Mouse (Mus musculus) intestine, embryonic 14.5 days (tissue): Measurements from ENCODE around the gene Flrt3. TPM values are rescaled to one million over a fixed set of nuclear protein-coding genes. Genes with fewer than 3 reads are reported as not detected.

Experiments
- ATAC-seq: fragments of 200-750 bp; cut with Nextera tagmentation; replicated peaks from 2 replicates; pipeline ENCODE4 v1.8.0; 2017; ENCODE audit warnings: low read depth, moderate number of reproducible peaks, moderate TSS enrichment, moderate library complexity; ENCODE audit not compliant: low FRiP score, low TSS enrichment
- DNase-seq: peaks from one replicate; pipeline ENCODE4 v3.0.0-alpha.2; 2018; ENCODE audit warnings: low spot score
- H3K27ac ChIP-seq: fragments of 300-500 bp; sonication (generic); 2 replicates; pipeline ENCODE4 v1.5.1; 2014; ENCODE audit warnings: low read depth, mild to moderate bottlenecking, control low read depth
- H3K27me3 ChIP-seq: fragments of 300-500 bp; sonication (generic); replicated peaks from 2 replicates; pipeline ENCODE4 v1.6.1; 2014; ENCODE audit warnings: low read length, control low read depth; ENCODE audit not compliant: control insufficient read depth, insufficient read depth
- H3K36me3 ChIP-seq: fragments of 300-500 bp; sonication (generic); 2 replicates; pipeline ENCODE4 v1.6.1; 2014; ENCODE audit warnings: low read length, control low read depth; ENCODE audit not compliant: control insufficient read depth, insufficient read depth
- H3K4me1 ChIP-seq: fragments of 300-500 bp; sonication (generic); replicated peaks from 2 replicates; pipeline ENCODE4 v1.6.1; 2014; ENCODE audit warnings: low read length, control low read depth, mixed read lengths; ENCODE audit not compliant: control insufficient read depth, insufficient read depth
- H3K4me2 ChIP-seq: fragments of 300-500 bp; sonication (generic); 2 replicates; pipeline ENCODE4 v1.6.1; 2014; ENCODE audit warnings: low read length
- H3K4me3 ChIP-seq: fragments of 300-500 bp; sonication (generic); 2 replicates; pipeline ENCODE4 v1.5.1; 2014; ENCODE audit warnings: low read depth, low read length, control low read depth, mixed read lengths
- H3K9ac ChIP-seq: fragments of 300-500 bp; sonication (generic); 2 replicates; pipeline ENCODE4 v1.6.1; 2014; ENCODE audit warnings: mild to moderate bottlenecking, low read length
- H3K9me3 ChIP-seq: fragments of 300-500 bp; sonication (generic); 2 replicates; pipeline ENCODE4 v1.6.1; 2016; ENCODE audit warnings: low read length, control low read depth; ENCODE audit not compliant: control insufficient read depth
- WGBS: fragments of 180-500 bp; shearing (Covaris S2); extraction: QIAGEN DNeasy Blood & Tissue Kit; methylation state at CpG from one replicate; pipeline ENCODE4 v1.1.7; 2014; 5-methylcytosine and 5-hydroxymethylcytosine counted together
- polyA plus RNA-seq: library from polyadenylated mRNA; unstranded; fragments of >200 nt; fragmentation: Nextera tagmentation; extraction: Ambion mirVana; gene quantifications from 2 replicates; pipeline ENCODE4 v1.2.1, GENCODE M21; 2014

Gene Flrt3
- polyA plus RNA-seq, 1 experiment from 2014 or later: 34.3 TPM

- DNase-seq (no peak), ATAC-seq (no peak)
- Histone ChIP-seq H3K9me3 (no peaks in the 10 kb centered on the region), H3K9ac (0 out of 2 replicates have a peak overlapping the region, but pooled peaks have one; percentile 29), H3K27ac (peak overlapping the region; percentile 10; the same call in 1 of the 2 replicates), H3K4me1 (0 out of 2 replicates have a peak, but pooled peaks cover 7% of the 10 kb centered on the region), H3K36me3 (peaks cover 10% of the 10 kb centered on the region), H3K4me3 (peak overlapping the region; percentile 77; the same call in 1 of the 2 replicates), H3K4me2 (peak overlapping the region; percentile 62), H3K27me3 (no peaks in the 10 kb centered on the region)
- 51% methylated on average over 13 of the region's 13 CpGs for WGBS
These were observed 3.8 kb downstream of the Flrt3 start for GRCm38 (mm10) chr2:140667261-140668047.

- 0 out of 2 replicates have a peak, but pooled peaks cover 7% of the 10 kb centered on the region for H3K4me1 ChIP-seq
- H3K27ac ChIP-seq: 0 out of 2 replicates have a peak overlapping the region, but pooled peaks have one; percentile 10
- peak overlapping the region; percentile 62 for H3K4me2 ChIP-seq
- no peak for DNase-seq
- no peak for ATAC-seq
- 32% methylated on average over 7 of the region's 7 CpGs for WGBS
- no peaks in the 10 kb centered on the region for H3K9me3 ChIP-seq
- H3K27me3 ChIP-seq: no peaks in the 10 kb centered on the region
- peaks cover 13% of the 10 kb centered on the region for H3K36me3 ChIP-seq
- H3K4me3 ChIP-seq: 0 out of 2 replicates have a peak overlapping the region, but pooled peaks have one; percentile 8
- no peak overlapping the region for H3K9ac ChIP-seq
These were observed 4.4 kb downstream of the Flrt3 start for GRCm38 (mm10) chr2:140666846-140667245.

- no peaks in the 10 kb centered on the region for H3K27me3 ChIP-seq
- 0 out of 2 replicates have a peak, but pooled peaks cover 7% of the 10 kb centered on the region for H3K4me1 ChIP-seq
- H3K9me3 ChIP-seq: no peaks in the 10 kb centered on the region
- H3K4me3 ChIP-seq: no peak overlapping the region
- DNase-seq (no peak), ATAC-seq (no peak)
- H3K36me3 ChIP-seq: peaks cover 37% of the 10 kb centered on the region
- H3K4me2 ChIP-seq: no peak overlapping the region
- H3K27ac ChIP-seq: no peak overlapping the region
- H3K9ac ChIP-seq: no peak overlapping the region
- WGBS: 86% methylated on average over 4 of the region's 4 CpGs
These were observed 6.9 kb downstream of the Flrt3 start for GRCm38 (mm10) chr2:140664381-140664780.

DNA sequence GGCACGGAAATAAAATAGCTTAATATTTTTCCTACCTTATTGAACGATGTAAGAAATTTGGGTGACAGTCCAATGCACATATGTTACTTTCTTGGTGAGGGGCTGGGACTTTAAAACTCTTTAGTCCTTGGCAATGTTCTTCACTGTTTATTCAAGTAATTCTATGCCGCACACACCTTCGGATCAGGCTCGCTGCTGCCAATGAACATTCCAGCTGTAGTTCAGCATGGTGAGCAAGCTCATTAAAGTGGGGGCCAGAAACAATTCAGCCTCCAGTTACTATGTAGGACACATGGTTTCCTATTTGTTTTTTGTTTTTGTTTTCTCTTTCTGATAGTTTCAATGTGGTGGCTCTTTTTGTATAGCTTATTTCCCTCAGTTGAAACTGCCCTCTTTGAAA lies 8.6 kb downstream of the Flrt3 start:
- Histone ChIP-seq H3K27me3 (no peaks in the 10 kb centered on the region), H3K9ac (no peak overlapping the region), H3K4me2 (no peak overlapping the region), H3K36me3 (peaks cover 52% of the 10 kb centered on the region), H3K9me3 (no peaks in the 10 kb centered on the region), H3K4me3 (no peak overlapping the region), H3K4me1 (0 out of 2 replicates have a peak, but pooled peaks cover 4% of the 10 kb centered on the region), H3K27ac (no peak overlapping the region)
- DNase-seq (no peak), ATAC-seq (no peak)
- WGBS: 87% methylated on average over 5 of the region's 5 CpGs

DNA sequence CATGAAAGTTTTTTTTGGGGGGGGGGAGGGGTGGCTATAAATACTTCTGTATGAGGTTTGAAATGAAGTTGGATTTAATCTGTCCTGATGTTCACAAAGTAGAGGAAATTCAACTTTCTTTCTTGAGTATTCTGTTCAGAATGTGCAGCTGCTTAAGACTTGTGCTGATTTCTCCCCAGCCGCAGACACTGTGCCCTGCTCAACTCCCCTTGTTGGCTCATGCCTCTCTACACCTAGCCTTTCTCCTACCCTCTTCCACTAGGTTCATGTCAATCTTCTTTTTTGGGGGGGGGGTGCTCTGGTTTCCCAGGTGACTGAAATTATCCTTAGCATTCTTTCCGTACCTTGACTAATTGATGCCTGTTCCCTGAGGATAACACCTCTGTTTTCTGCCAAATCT lies 17.3 kb downstream of the Flrt3 start:
- no peaks in the 10 kb centered on the region for H3K9me3 ChIP-seq
- peaks cover 15% of the 10 kb centered on the region for H3K36me3 ChIP-seq
- peaks cover 4% of the 10 kb centered on the region for H3K4me1 ChIP-seq
- no peak for ATAC-seq
- 84% methylated on average over 2 of the region's 2 CpGs for WGBS
- H3K27me3 ChIP-seq: no peaks in the 10 kb centered on the region
- no peak overlapping the region for H3K4me3 ChIP-seq
- no peak overlapping the region for H3K4me2 ChIP-seq
- no peak overlapping the region for H3K27ac ChIP-seq
- H3K9ac ChIP-seq: no peak overlapping the region
- DNase-seq: no peak

GRCm38 (mm10) chr2:140653481-140653880 lies 17.8 kb downstream of the Flrt3 start:
- ATAC-seq: no peak
- no peak for DNase-seq

GRCm38 (mm10) chr2:140621730-140622337 lies 49.4 kb downstream of the Flrt3 start:
- no peak overlapping the region for H3K9ac ChIP-seq
- H3K4me3 ChIP-seq: no peak overlapping the region
- DNase-seq: no peak
- H3K4me2 ChIP-seq: no peak overlapping the region
- WGBS: 50% methylated on average over 2 of the region's 2 CpGs
- no peaks in the 10 kb centered on the region for H3K9me3 ChIP-seq
- no peaks in the 10 kb centered on the region for H3K4me1 ChIP-seq
- H3K36me3 ChIP-seq: no peaks in the 10 kb centered on the region
- no peak overlapping the region for H3K27ac ChIP-seq
- no peak for ATAC-seq
- no peaks in the 10 kb centered on the region for H3K27me3 ChIP-seq

More at GRCm38 (mm10) chr2:140653481-140653880, 17.8 kb downstream of the Flrt3 start:
- Histone ChIP-seq H3K36me3 (peaks cover 10% of the 10 kb centered on the region), H3K9me3 (no peaks in the 10 kb centered on the region), H3K27ac (no peak overlapping the region), H3K4me1 (peaks cover 7% of the 10 kb centered on the region), H3K4me3 (no peak overlapping the region), H3K4me2 (no peak overlapping the region), H3K27me3 (no peaks in the 10 kb centered on the region), H3K9ac (no peak overlapping the region)

GRCm38 (mm10) chr2:140615451-140615850 lies 55.8 kb downstream of the Flrt3 start:
- ATAC-seq (no peak), DNase-seq (no peak)
- H3K4me3 ChIP-seq: no peak overlapping the region
- H3K36me3 ChIP-seq: no peaks in the 10 kb centered on the region
- no peaks in the 10 kb centered on the region for H3K27me3 ChIP-seq
- H3K4me2 ChIP-seq: no peak overlapping the region
- H3K9me3 ChIP-seq: no peaks in the 10 kb centered on the region
- H3K9ac ChIP-seq: no peak overlapping the region
- H3K27ac ChIP-seq: no peak overlapping the region
- no peaks in the 10 kb centered on the region for H3K4me1 ChIP-seq
- WGBS: 90% methylated on average over 2 of the region's 2 CpGs
